Mouse (Mus musculus) limb, embryonic 14.5 days (tissue): Measurements from ENCODE around the gene Rps6ka5. TPM values are rescaled to one million over a fixed set of nuclear protein-coding genes. Genes with fewer than 3 reads are reported as not detected.

ENCODE experiments used
- ATAC-seq: fragments of 200-750 bp; cut with Nextera tagmentation; 2 replicates; pipeline ENCODE4 v1.8.0; 2017; ENCODE audit warnings: low read depth, moderate number of reproducible peaks, moderate TSS enrichment; ENCODE audit not compliant: low FRiP score
- DNase-seq: peaks from one replicate; pipeline ENCODE4 v3.0.0-alpha.2; 2015; ENCODE audit warnings: low spot score
- H3K27ac ChIP-seq: fragments of 300-500 bp; sonication (generic); replicated peaks from 2 replicates; pipeline ENCODE4 v1.5.1; 2014; ENCODE audit warnings: low read depth, mild to moderate bottlenecking, low read length, moderate library complexity, mixed read lengths
- H3K27me3 ChIP-seq: fragments of 300-500 bp; sonication (generic); 2 replicates; pipeline ENCODE4 v1.6.1; 2014; ENCODE audit warnings: low read length, mixed read lengths; ENCODE audit not compliant: control insufficient read depth, insufficient read depth
- H3K36me3 ChIP-seq: fragments of 300-500 bp; sonication (generic); 2 replicates; pipeline ENCODE4 v1.6.1; 2014; ENCODE audit warnings: mild to moderate bottlenecking, low read length, moderate library complexity, mixed read lengths; ENCODE audit not compliant: control insufficient read depth, insufficient read depth
- H3K4me1 ChIP-seq: fragments of 300-500 bp; sonication (generic); 2 replicates; pipeline ENCODE4 v1.6.1; 2014; ENCODE audit warnings: antibody characterized with exemption, low read length, mixed read lengths; ENCODE audit not compliant: control insufficient read depth, insufficient read depth
- H3K4me2 ChIP-seq: fragments of 300-500 bp; sonication (generic); replicated peaks from 2 replicates; pipeline ENCODE4 v1.6.1; 2014; ENCODE audit warnings: low read depth, mild to moderate bottlenecking, low read length, moderate library complexity; ENCODE audit not compliant: severe bottlenecking
- H3K4me3 ChIP-seq: fragments of 300-500 bp; sonication (generic); replicated peaks from 2 replicates; pipeline ENCODE4 v1.5.1; 2014; ENCODE audit warnings: low read length
- H3K9ac ChIP-seq: fragments of 300-500 bp; sonication (generic); 2 replicates; pipeline ENCODE4 v1.6.1; 2014; ENCODE audit warnings: mild to moderate bottlenecking, low read depth, low read length, moderate library complexity; ENCODE audit not compliant: severe bottlenecking
- H3K9me3 ChIP-seq: fragments of 300-500 bp; sonication (generic); 2 replicates; pipeline ENCODE4 v1.6.1; 2016; ENCODE audit warnings: low read length; ENCODE audit not compliant: control insufficient read depth
- POLR2A ChIP-seq: fragments of 200-500 bp; IDR thresholded peaks from 2 replicates; pipeline ENCODE4 v1.8.0; 2012; ENCODE audit warnings: inconsistent platforms, mild to moderate bottlenecking, moderate library complexity, borderline replicate concordance; ENCODE audit not compliant: insufficient read depth, insufficient read length; ENCODE audit errors: extremely low read depth
- WGBS: fragments of 180-500 bp; shearing (Covaris S2); extraction: QIAGEN DNeasy Blood & Tissue Kit; methylation state at CpG from one replicate; pipeline ENCODE4 v1.1.7; 2014; 5-methylcytosine and 5-hydroxymethylcytosine counted together
- polyA plus RNA-seq, 2 experiments: library from polyadenylated mRNA; depleted of rRNA in 1 of 2; stranded (reverse) in 1 of 2; unstranded in 1 of 2; fragments of >200 nt; fragmentation: Nextera tagmentation in 1 of 2; extraction: Ambion mirVana in 1 of 2; gene quantifications; 2 replicates each; pipeline versions ENCODE4 v1.2.1 to v1.2.3; 2012 to 2014

Gene Rps6ka5
- polyA plus RNA-seq, 2 experiments = 4.4 to 5.7 TPM

DNA sequence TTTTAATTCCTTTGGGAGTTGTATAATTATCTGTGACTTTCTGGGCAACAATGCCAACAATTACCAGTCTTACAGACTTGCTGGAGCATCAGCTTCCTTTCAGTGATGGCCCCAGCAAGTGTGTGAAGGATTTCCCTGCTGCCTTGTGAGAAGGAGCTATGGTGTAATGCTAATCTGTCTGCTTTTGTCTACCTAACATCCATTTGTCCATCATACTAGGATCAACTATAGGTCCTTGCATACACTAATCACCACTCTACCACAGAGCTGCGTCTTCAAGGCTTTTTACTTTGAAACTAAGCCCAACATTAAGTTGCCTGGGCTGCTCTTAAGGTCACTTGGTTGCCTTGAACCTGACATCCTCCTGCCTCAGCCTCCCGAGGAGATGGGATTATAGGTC, 112.9 kb downstream of the Rps6ka5 start:
- DNase-seq (no peak), ATAC-seq (no peak)
- WGBS = 72% methylated on average over 2 of the region's 2 CpGs
- no peak for TF ChIP-seq POLR2A
- Histone ChIP-seq H3K36me3 (no peaks in the 10 kb centered on the region), H3K4me1 (no peaks in the 10 kb centered on the region), H3K27me3 (no peaks in the 10 kb centered on the region), H3K9ac (no peak overlapping the region), H3K27ac (no peak overlapping the region), H3K4me2 (no peak overlapping the region), H3K9me3 (no peaks in the 10 kb centered on the region), H3K4me3 (no peak overlapping the region)

DNA sequence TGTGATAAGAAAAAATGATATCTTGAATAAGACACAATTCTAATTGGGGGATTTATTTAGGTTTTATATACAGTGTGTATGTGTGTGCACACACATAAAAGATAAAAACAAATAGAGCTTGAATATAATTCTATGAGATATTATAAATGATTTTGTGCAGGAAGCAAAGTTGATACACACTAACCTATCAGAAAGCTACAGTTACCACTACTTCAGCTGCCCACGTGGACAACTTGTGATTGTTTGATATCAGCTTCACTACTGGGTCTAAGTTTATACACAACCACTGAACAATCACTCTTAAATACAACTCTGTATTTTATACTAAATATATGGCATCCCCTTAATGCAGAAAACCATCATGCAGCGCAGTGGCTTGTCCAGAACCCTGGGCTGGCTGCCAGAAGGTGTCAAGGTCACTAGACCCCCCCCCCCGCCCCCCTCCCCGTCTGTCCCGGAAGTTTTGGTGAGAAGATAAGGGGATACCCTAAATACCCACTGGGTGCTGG, 113.5 kb downstream of the Rps6ka5 start:
- TF ChIP-seq POLR2A = no peak
- Histone ChIP-seq H3K4me3 (no peak overlapping the region), H3K9me3 (no peaks in the 10 kb centered on the region), H3K27me3 (no peaks in the 10 kb centered on the region), H3K36me3 (no peaks in the 10 kb centered on the region), H3K9ac (no peak overlapping the region), H3K27ac (no peak overlapping the region), H3K4me1 (no peaks in the 10 kb centered on the region), H3K4me2 (no peak overlapping the region)
- 79% methylated on average over 5 of the region's 5 CpGs for WGBS
- ATAC-seq = no peak
- DNase-seq = no peak

DNA sequence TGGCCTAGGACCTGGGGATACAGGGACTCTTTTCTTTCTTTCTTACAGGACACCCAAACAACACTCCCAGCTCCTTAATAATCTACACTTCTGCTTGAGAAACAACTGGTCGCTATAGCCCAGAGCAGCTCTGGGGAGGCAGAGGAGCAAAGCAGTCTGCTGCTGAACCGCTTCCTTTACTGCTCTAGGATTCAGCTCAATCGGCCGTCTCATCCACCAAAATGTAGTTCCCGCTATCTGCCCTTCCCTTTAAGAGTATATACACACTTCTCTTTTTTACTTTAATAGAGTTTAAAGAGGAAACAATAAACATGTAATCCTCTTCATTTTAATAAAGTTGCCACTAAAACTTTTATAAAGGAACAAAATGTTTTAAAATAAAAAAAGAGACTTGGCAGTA, 117.0 kb downstream of the Rps6ka5 start:
- H3K9me3 ChIP-seq = no peaks in the 10 kb centered on the region
- TF ChIP-seq POLR2A = no peak
- H3K4me2 ChIP-seq = no peak overlapping the region
- no peaks in the 10 kb centered on the region for H3K27me3 ChIP-seq
- no peak overlapping the region for H3K4me3 ChIP-seq
- H3K27ac ChIP-seq = no peak overlapping the region
- WGBS = 56% methylated on average over 5 of the region's 5 CpGs
- H3K9ac ChIP-seq = no peak overlapping the region
- H3K36me3 ChIP-seq = no peaks in the 10 kb centered on the region
- ATAC-seq (no peak), DNase-seq (no peak)
- H3K4me1 ChIP-seq = no peaks in the 10 kb centered on the region

DNA sequence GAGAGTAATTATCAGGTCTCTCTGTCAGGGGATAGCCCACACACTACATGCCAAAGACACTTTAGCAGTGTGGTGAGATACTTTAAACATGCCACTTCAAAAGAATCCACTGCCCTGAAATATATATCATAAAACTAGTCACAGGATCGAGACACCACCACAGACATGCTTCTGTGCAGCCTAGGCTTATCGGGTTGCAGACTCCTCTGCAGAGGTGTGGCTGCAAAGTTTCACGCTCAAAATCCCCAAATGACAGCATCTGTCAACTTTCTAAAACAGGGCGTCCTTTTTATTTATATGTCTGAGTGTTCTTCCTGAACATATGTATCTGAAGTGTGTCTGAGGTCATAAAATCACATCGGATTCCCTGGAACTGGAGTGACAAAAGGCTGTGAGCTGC, 117.7 kb downstream of the Rps6ka5 start:
- Histone ChIP-seq H3K4me2 (no peak overlapping the region), H3K4me3 (no peak overlapping the region), H3K4me1 (no peaks in the 10 kb centered on the region), H3K27ac (no peak overlapping the region), H3K36me3 (no peaks in the 10 kb centered on the region), H3K9ac (no peak overlapping the region), H3K27me3 (no peaks in the 10 kb centered on the region), H3K9me3 (no peaks in the 10 kb centered on the region)
- DNase-seq = no peak
- ATAC-seq = no peak
- WGBS = 36% methylated on average over 5 of the region's 5 CpGs
- no peak for TF ChIP-seq POLR2A

DNA sequence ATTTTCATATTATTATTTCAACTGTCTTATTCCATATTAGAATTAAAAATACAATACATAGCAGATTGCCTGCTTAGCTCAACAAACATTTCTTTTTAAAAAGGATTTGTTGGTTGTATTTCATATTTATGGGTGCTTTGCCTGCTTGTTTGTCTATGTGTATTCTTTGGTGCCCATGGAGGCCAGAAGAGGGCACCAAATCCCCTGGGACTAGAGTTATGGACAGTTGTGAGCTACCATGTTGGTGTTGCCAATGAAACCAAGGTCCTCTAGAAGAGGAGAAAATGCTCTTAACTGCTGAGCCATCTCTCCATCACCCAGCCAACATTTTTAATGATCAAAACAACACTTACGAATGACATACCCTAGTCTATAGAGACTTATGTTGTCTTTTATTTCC, 120.0 kb downstream of the Rps6ka5 start:
- H3K9ac ChIP-seq = no peak overlapping the region
- DNase-seq (no peak), ATAC-seq (no peak)
- no peaks in the 10 kb centered on the region for H3K4me1 ChIP-seq
- TF ChIP-seq POLR2A = no peak
- H3K4me2 ChIP-seq = no peak overlapping the region
- no peak overlapping the region for H3K4me3 ChIP-seq
- H3K36me3 ChIP-seq = no peaks in the 10 kb centered on the region
- no peaks in the 10 kb centered on the region for H3K9me3 ChIP-seq
- 88% methylated on average over 1 of the region's 1 CpGs for WGBS
- no peaks in the 10 kb centered on the region for H3K27me3 ChIP-seq
- H3K27ac ChIP-seq = no peak overlapping the region

DNA sequence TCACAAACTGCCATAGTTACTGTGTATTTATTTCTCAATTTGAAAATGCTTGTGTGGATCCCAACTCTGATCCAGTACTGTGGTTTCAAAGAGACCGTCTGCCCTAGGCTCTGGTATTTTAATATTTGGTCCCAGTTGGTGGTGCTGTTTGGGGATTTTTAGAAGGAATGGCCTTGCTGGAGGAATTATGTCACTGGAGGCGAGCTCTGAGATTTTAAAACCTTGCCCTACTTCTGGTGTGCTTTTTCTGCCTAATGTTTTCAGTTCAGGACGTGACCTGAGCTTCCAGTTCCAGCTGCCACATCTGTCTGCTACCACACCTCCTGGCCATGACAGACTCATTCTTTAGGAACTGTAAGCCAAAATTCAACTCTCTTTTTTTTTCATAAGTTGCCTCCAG, 121.2 kb downstream of the Rps6ka5 start:
- no peaks in the 10 kb centered on the region for H3K27me3 ChIP-seq
- H3K9me3 ChIP-seq = no peaks in the 10 kb centered on the region
- H3K4me2 ChIP-seq = no peak overlapping the region

More for the DNA sequence above, 121.2 kb downstream of the Rps6ka5 start:
- Histone ChIP-seq H3K9ac (no peak overlapping the region), H3K4me3 (no peak overlapping the region), H3K4me1 (no peaks in the 10 kb centered on the region), H3K36me3 (no peaks in the 10 kb centered on the region), H3K27ac (no peak overlapping the region)
- DNase-seq (no peak), ATAC-seq (no peak)
- WGBS = 58% methylated on average over 3 of the region's 3 CpGs
- no peak for TF ChIP-seq POLR2A
